In the genomic region with DNA sequence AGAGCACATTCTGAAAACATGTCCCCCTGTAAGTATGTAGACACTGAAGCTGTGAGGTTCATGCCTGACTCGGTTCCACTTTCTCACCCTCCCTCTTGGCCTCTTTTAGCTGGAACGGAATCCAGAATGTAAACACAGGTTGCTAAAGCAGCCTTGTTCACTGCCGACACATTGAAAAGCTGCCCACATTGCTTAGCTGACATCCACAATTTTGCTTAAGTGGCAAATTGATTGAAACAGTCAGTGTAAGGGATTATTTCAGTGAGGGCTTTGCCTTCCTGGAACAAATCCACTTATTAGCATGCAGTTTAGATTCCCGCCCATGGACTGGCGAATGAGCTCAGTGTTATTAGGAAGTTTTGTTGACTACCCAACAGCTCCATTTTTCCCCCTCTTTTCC, we compare ENCODE assay signal across 12 mouse cellular contexts.
DNase-seq lines count a peak whose midpoint lies in the region; ATAC-seq lines count a peak whose summit lies in the region.
"Had no signal": no experiment of that assay in that cellular context is flagged by ENCODE, and none has a peak within 500 bp of the region (broad histone marks: within the 10 kb centered on the region; RNA-seq: fewer than 3 reads in every experiment).

No protein-coding gene starts in this region.

- no peak for ATAC-seq in embryonic facial prominence, embryonic 11.5 days (replicated peaks; ENCODE audit: insufficient number of reproducible peaks, low FRiP score, low TSS enrichment, low read depth)
- ATAC-seq in liver, embryonic 16.5 days (ENCODE audit: low read depth): peak; percentile 9; the same call in 1 of the 2 replicates
- ATAC-seq: activated CD4-positive, CD25-positive, alpha-beta regulatory T cell, adult 4 months had no signal

- no peaks in the 10 kb centered on the region for H3K27me3 ChIP-seq in embryonic facial prominence, embryonic 11.5 days (ENCODE audit: control insufficient read depth, insufficient read depth, low read length)
- H3K27me3 ChIP-seq in embryonic facial prominence, embryonic 10.5 days (replicated peaks; ENCODE audit: low read depth, poor library complexity, severe bottlenecking): no peaks in the 10 kb centered on the region
- no peaks in the 10 kb centered on the region for H3K27me3 ChIP-seq in liver, embryonic 16.5 days (ENCODE audit: control insufficient read depth, insufficient read depth, low read depth, low read length)
- H3K27me3 ChIP-seq: heart, embryonic 15.5 days had no signal

- intact Hi-C loops in heart, postnatal 14 days (cut with DNase I): no loop called here

- no peaks in the 10 kb centered on the region for H3K4me1 ChIP-seq in embryonic facial prominence, embryonic 11.5 days (ENCODE audit: control insufficient read depth, insufficient read depth, low read length)
- peaks cover 49% of the 10 kb centered on the region for H3K4me1 ChIP-seq in embryonic facial prominence, embryonic 10.5 days
- H3K4me1 ChIP-seq in liver, embryonic 16.5 days (ENCODE audit: control insufficient read depth, low read depth, low read length): no peaks in the 10 kb centered on the region; the same call in 1 of the 2 replicates

- no peak overlapping the region for H3K4me2 ChIP-seq in embryonic facial prominence, embryonic 11.5 days (ENCODE audit: low read depth, low read length)
- H3K4me2 ChIP-seq in liver, embryonic 16.5 days (ENCODE audit: low read depth, low read length): no peak overlapping the region
- H3K4me2 ChIP-seq: heart, embryonic 15.5 days had no signal

- no peaks in the 10 kb centered on the region for H3K9me3 ChIP-seq in embryonic facial prominence, embryonic 11.5 days (replicated peaks; ENCODE audit: control insufficient read depth, low read length)
- no peaks in the 10 kb centered on the region for H3K9me3 ChIP-seq in embryonic facial prominence, embryonic 10.5 days
- no peaks in the 10 kb centered on the region for H3K9me3 ChIP-seq in liver, embryonic 16.5 days (replicated peaks; ENCODE audit: control insufficient read depth, low read length)
- H3K9me3 ChIP-seq: heart, embryonic 15.5 days; megakaryocyte, embryonic 14.5 days had no signal

- H3K4me3 ChIP-seq in embryonic facial prominence, embryonic 11.5 days (ENCODE audit: low read depth, low read length): no peak overlapping the region
- H3K4me3 ChIP-seq in embryonic facial prominence, embryonic 10.5 days: no peak overlapping the region
- H3K4me3 ChIP-seq in liver, embryonic 16.5 days (ENCODE audit: low read depth, low read length): no peak overlapping the region
- H3K4me3 ChIP-seq: heart, embryonic 15.5 days; megakaryocyte, embryonic 14.5 days had no signal

- no peak overlapping the region for H3K9ac ChIP-seq in embryonic facial prominence, embryonic 11.5 days (replicated peaks; ENCODE audit: low read length)
- H3K9ac ChIP-seq in liver, embryonic 16.5 days (ENCODE audit: low read depth, low read length): no peak overlapping the region
- H3K9ac ChIP-seq: heart, embryonic 15.5 days had no signal

- DNase-seq in embryonic facial prominence, embryonic 11.5 days (ENCODE audit: low spot score): peak; percentile 43
- DNase-seq in embryonic facial prominence, embryonic 10.5 days (ENCODE audit: low spot score): no peak
- no peak for DNase-seq in liver
- peak; percentile 49 for DNase-seq in lung, postnatal 10 days
- no peak for DNase-seq in frontal cortex, postnatal 14 days (ENCODE audit: low spot score in 2 of 2)
- no peak for DNase-seq in heart, postnatal 14 days
- DNase-seq in thymus, postnatal 36 days: no peak
- DNase-seq: kidney, adult 9 months had no signal

- H3K36me3 ChIP-seq in embryonic facial prominence, embryonic 11.5 days (replicated peaks; ENCODE audit: control insufficient read depth, insufficient read depth, low read depth, low read length): no peaks in the 10 kb centered on the region
- no peaks in the 10 kb centered on the region for H3K36me3 ChIP-seq in embryonic facial prominence, embryonic 10.5 days (replicated peaks)
- H3K36me3 ChIP-seq in liver, embryonic 16.5 days (ENCODE audit: control insufficient read depth, insufficient read depth): no peaks in the 10 kb centered on the region
- H3K36me3 ChIP-seq: heart, embryonic 15.5 days had no signal

- WGBS in embryonic facial prominence, embryonic 11.5 days: 50% methylated on average over 5 of the region's 5 CpGs
- 65% methylated on average over 5 of the region's 5 CpGs for WGBS in embryonic facial prominence, embryonic 10.5 days
- WGBS in liver, embryonic 16.5 days (ENCODE audit: insufficient replicate concordance): 50% methylated on average over 5 of the region's 5 CpGs

- H3K27ac ChIP-seq in embryonic facial prominence, embryonic 11.5 days (replicated peaks; ENCODE audit: low read depth, low read length): no peak overlapping the region
- no peak overlapping the region for H3K27ac ChIP-seq in embryonic facial prominence, embryonic 10.5 days (replicated peaks)
- H3K27ac ChIP-seq in liver, embryonic 16.5 days (ENCODE audit: low read length): no peak overlapping the region
- H3K27ac ChIP-seq: heart, embryonic 15.5 days had no signal

Comparison
In these comparisons a context has a peak if more than half of its experiments do, and no peak if none do; other contexts are left out.
1. DNase-seq: peak in embryonic facial prominence, embryonic 11.5 days (single experiment) and lung, postnatal 10 days (single experiment); none in embryonic facial prominence, embryonic 10.5 days (single experiment), liver (single experiment), frontal cortex, postnatal 14 days (0 of 2), heart, postnatal 14 days (0 of 2) and thymus, postnatal 36 days (0 of 2).